Mouse (Mus musculus) adrenal gland (tissue): ENCODE data around the gene Mylk2.

Experiments used
- intact Hi-C: fragments of 180-260 bp; cut with DNase I; formaldehyde crosslinking; loops from one replicate; pipeline ENCODE4 v1.15.1; 2025
- long read RNA-seq, 2 experiments: library from polyadenylated mRNA; unstranded; transcript quantifications; one replicate each; pipeline ENCODE4 v2.0.0; 2020; ENCODE audit warnings: borderline replicate concordance in 1 of 2; ENCODE audit not compliant: insufficient replicate concordance in 1 of 2

The Mylk2 gene
- long read RNA-seq, experiment 1, result 0 reads
- long read RNA-seq, experiment 2, result 0 reads

GRCm38 (mm10) chr2:152911031-152911430, at the start of gene Mylk2:
TSS of gene Mylk2 (plus strand) at chr2:152911352.
- intact Hi-C loops, result loop anchor here (5.0 kb wide), 1 partner anchor 226 kb away; no protein-coding TSS in a partner anchor

- intact Hi-C loops, result no loop called here
Measured at GRCm38 (mm10) chr2:152861891-152862290, 49.3 kb upstream of the Mylk2 start.

GRCm38 (mm10) chr2:152862638-152863037, 48.5 kb upstream of the Mylk2 start:
- intact Hi-C loops, result no loop called here

- intact Hi-C loops, result no loop called here
Measured at GRCm38 (mm10) chr2:152863346-152863745, 47.8 kb upstream of the Mylk2 start.

GRCm38 (mm10) chr2:152878239-152878638, 32.9 kb upstream of the Mylk2 start:
- intact Hi-C loops, result no loop called here

GRCm38 (mm10) chr2:152880898-152881297, 30.3 kb upstream of the Mylk2 start:
- intact Hi-C loops, result no loop called here

GRCm38 (mm10) chr2:152884101-152884645, 27.0 kb upstream of the Mylk2 start:
- intact Hi-C loops, result no loop called here

- intact Hi-C loops, result no loop called here
Measured at GRCm38 (mm10) chr2:152887230-152887629, 23.9 kb upstream of the Mylk2 start.

GRCm38 (mm10) chr2:152888774-152889173, 22.4 kb upstream of the Mylk2 start:
- intact Hi-C loops, result no loop called here

- intact Hi-C loops, result no loop called here
Measured at GRCm38 (mm10) chr2:152895834-152896233, 15.3 kb upstream of the Mylk2 start.

GRCm38 (mm10) chr2:152896926-152897325, 14.2 kb upstream of the Mylk2 start:
- intact Hi-C loops, result no loop called here

GRCm38 (mm10) chr2:152899011-152899410, 12.1 kb upstream of the Mylk2 start:
- intact Hi-C loops, result no loop called here

- intact Hi-C loops, result no loop called here
Measured at GRCm38 (mm10) chr2:152901296-152901695, 9.9 kb upstream of the Mylk2 start.

- intact Hi-C loops, result no loop called here
Measured at GRCm38 (mm10) chr2:152902658-152903057, 8.5 kb upstream of the Mylk2 start.

GRCm38 (mm10) chr2:152903586-152903985, 7.6 kb upstream of the Mylk2 start:
- intact Hi-C loops, result no loop called here

GRCm38 (mm10) chr2:152904127-152904643, 7.0 kb upstream of the Mylk2 start:
- intact Hi-C loops, result no loop called here

- intact Hi-C loops, result no loop called here
Measured at GRCm38 (mm10) chr2:152905036-152905829, 5.9 kb upstream of the Mylk2 start.

GRCm38 (mm10) chr2:152906274-152907037, 4.7 kb upstream of the Mylk2 start:
- intact Hi-C loops, result no loop called here

GRCm38 (mm10) chr2:152907114-152907943, 3.8 kb upstream of the Mylk2 start:
- intact Hi-C loops, result no loop called here

- intact Hi-C loops, result loop anchor here (5.0 kb wide), 1 partner anchor 227 kb away; no protein-coding TSS in a partner anchor
Measured at GRCm38 (mm10) chr2:152909848-152910247, 1.3 kb upstream of the Mylk2 start.

- intact Hi-C loops, result loop anchor here (5.0 kb wide), 1 partner anchor 226 kb away; no protein-coding TSS in a partner anchor
Measured at GRCm38 (mm10) chr2:152911432-152911831, 280 bp downstream of the Mylk2 start.
